Mouse (Mus musculus) right cerebral cortex, adult 18-20 months (tissue): ENCODE measurements at regions not wholly inside any gene's neighbourhood (a gene's known extent, or its start where the extent isn't known, plus 50 kb on each side); places are given as distances from the start of the nearest gene placed in this dataset.

Source experiments
- DNase-seq: peaks from one replicate; pipeline ENCODE4 v3.0.0; 2022; ENCODE audit warnings: mixed read lengths

GRCm38 (mm10) chr1:57201274-57201673, 176.1 kb upstream of the 1700066M21Rik start:
- DNase-seq = no peak

GRCm38 (mm10) chr1:57204331-57204730, 173.1 kb upstream of the 1700066M21Rik start:
- DNase-seq = no peak

- DNase-seq = peak; percentile 75
Observed at GRCm38 (mm10) chr1:57205198-57205987, 172.0 kb upstream of the 1700066M21Rik start.

GRCm38 (mm10) chr1:57206496-57206895, 170.9 kb upstream of the 1700066M21Rik start:
- no peak for DNase-seq

- no peak for DNase-seq
Observed at GRCm38 (mm10) chr1:57206944-57207343, 170.5 kb upstream of the 1700066M21Rik start.

- DNase-seq = no peak
Observed at GRCm38 (mm10) chr1:57208415-57208814, 169.0 kb upstream of the 1700066M21Rik start.

- DNase-seq = no peak
Observed at GRCm38 (mm10) chr1:57209281-57209680, 168.1 kb upstream of the 1700066M21Rik start.

GRCm38 (mm10) chr1:57211046-57211445, 166.4 kb upstream of the 1700066M21Rik start:
- DNase-seq = no peak

- no peak for DNase-seq
Observed at GRCm38 (mm10) chr1:57213428-57213874, 164.0 kb upstream of the 1700066M21Rik start.

GRCm38 (mm10) chr1:57214266-57214665, 163.2 kb upstream of the 1700066M21Rik start:
- peak; percentile 60 for DNase-seq

- DNase-seq = no peak
Observed at GRCm38 (mm10) chr1:57217656-57218055, 159.8 kb upstream of the 1700066M21Rik start.

GRCm38 (mm10) chr1:57218127-57218526, 159.3 kb upstream of the 1700066M21Rik start:
- no peak for DNase-seq

- DNase-seq = no peak
Observed at GRCm38 (mm10) chr1:57218616-57219015, 158.8 kb upstream of the 1700066M21Rik start.

GRCm38 (mm10) chr1:57224425-57225104, 152.9 kb upstream of the 1700066M21Rik start:
- peak; percentile 79 for DNase-seq

- DNase-seq = no peak
Observed at GRCm38 (mm10) chr1:57243607-57244408, 133.6 kb upstream of the 1700066M21Rik start.

- DNase-seq = no peak
Observed at GRCm38 (mm10) chr1:57259626-57260025, 117.8 kb upstream of the 1700066M21Rik start.

- peak; percentile 13 for DNase-seq
Observed at GRCm38 (mm10) chr1:57265012-57265760, 112.2 kb upstream of the 1700066M21Rik start.

- DNase-seq = no peak
Observed at GRCm38 (mm10) chr1:57266695-57267094, 110.7 kb upstream of the 1700066M21Rik start.

GRCm38 (mm10) chr1:57267851-57268250, 109.6 kb upstream of the 1700066M21Rik start:
- no peak for DNase-seq

- DNase-seq = peak; percentile 80
Observed at GRCm38 (mm10) chr1:57269679-57270354, 107.6 kb upstream of the 1700066M21Rik start.

GRCm38 (mm10) chr1:57272593-57272992, 104.8 kb upstream of the 1700066M21Rik start:
- no peak for DNase-seq

- DNase-seq = no peak
Observed at GRCm38 (mm10) chr1:57281549-57281948, 95.9 kb upstream of the 1700066M21Rik start.
